Mouse (Mus musculus): ENCODE results near the gene H2-Q2.

The H2-Q2 gene

DNA sequence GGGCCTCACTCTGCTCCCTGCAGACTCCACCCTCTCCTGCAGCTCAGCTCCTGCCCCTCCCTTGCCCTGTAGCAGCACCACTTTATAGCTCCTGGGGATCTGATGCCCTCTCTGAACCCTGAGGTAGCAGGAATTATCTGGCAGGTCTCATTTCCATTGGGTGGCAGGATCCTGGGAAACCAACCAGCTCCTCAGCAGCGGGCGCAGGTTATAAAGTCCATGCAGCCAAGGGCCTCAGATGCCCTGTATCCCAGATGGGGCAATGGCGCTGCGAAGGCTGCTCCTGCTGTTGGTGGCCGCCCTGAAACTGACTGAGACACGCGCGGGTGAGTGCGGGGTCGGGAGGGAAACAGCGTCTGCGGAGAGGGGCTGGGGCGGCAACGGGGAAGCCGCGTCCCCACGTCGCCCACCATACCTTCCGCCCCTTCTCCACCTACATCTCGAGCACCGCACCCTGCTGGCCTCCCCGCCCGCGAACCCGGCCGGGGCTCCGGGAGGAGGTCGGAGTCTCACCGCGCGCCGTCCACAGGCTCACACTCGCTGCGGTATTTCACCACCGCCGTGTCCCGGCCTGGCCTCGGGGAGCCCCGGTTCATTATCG lies at the start of gene H2-Q2:
TSS of gene H2-Q2 (plus strand) at position 172 of the 601 bp plus-strand sequence.
- 1% methylated on average over 40 of the region's 40 CpGs for WGBS

DNA sequence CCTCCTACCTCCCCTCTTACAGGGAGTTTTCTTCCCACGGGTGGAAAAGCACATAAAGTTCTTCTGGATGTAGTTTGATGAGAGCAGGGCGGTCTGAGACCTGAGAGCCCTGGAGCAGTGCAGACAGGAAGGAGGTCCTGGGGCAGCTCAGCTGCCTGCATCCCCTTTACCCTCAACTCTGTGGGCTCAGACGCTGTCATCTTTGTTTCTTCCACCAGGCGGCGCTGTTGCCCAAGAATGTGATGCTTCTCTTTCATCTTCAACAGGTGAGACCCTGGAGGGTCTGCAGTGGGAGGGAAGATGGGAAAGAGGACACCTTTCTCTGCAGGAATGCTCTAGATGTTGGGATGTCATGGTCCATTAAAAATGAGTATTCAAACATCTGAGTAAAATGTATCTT lies 46.2 kb upstream of the H2-Q2 start:
- 5% methylated on average over 5 of the region's 5 CpGs for WGBS

DNA sequence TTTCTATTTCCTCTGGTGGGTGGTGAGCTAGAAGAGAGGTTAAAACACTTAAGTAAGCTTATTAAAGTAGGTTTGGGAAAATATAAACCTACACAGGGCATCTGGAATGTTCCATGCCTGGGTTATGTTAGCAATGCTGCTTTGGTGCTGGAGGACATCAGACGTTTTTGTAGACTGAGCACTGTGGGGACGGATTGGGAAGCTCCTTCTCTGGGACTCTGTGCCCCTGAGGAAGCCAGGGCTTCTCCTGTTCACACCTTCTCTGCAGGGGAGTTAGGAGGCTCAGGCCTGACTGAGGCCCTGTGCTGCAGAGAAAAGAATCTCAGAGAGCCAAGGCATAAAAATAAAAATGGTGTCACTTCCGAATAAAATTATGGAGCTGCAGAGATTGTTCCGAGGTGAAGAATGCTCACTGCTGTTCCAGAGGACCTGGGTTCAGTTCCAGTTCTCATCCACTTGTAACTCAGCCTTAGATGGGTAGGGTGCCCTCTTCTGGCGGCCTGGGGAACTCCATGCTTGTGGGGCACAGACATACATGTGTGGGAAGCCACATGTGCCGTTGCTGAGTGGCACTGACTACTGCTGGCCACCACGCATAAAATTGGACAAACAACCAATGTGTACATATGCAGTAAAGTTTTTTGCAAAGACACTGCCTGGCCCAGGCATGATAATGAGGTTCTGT lies 41.6 kb upstream of the H2-Q2 start:
- WGBS: 83% methylated on average over 7 of the region's 7 CpGs

DNA sequence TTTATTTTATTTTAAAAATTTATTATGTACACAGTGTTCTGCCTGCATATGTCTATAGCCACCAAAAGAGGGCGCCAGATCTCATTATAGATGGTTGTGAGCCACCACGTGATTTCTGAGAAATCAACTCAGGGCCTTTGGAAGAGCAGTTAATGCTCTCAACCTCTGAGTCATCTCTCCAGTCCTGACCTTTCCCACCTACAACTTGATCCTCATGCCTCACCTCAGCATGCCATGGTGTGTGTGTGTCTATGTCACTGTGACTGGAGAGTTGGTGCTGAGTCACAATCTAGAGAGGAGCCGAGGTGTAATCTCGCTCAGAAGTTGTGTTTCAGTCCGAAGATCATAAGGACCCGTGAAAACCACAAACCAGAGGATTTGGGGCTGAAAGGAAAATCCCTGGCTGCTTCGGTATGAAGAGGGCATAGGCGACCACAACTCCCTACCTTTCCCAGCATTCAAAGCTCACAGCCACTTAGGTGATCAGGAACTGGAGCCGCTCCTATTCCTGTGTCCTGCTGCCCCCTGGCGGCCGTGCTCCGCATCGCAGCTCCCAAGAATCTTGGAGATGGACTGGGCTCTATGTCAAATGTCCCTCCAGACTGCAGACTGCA lies 40.3 kb upstream of the H2-Q2 start:
- WGBS: 24% methylated on average over 13 of the region's 13 CpGs

DNA sequence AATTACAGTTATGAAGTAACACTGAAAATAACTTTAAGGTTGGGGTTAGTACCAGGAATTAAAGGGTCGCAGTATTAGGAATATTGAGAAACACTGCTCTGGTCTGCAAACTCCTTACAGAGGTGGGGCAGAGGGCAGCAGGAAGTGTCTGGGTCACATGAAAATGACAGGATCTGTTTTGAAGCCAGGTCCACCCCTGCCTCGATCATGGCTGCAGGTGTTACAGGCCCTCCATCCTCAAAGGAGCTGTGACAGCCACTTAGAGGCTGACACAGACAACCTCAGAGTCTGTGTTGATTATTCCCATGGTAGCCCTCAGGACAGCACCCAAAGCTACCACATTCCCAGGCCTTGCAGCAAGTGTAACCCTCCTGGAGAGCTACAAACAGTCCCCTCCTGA lies 38.8 kb upstream of the H2-Q2 start:
- whole genome bisulfite sequencing: 82% methylated on average over 2 of the region's 2 CpGs

DNA sequence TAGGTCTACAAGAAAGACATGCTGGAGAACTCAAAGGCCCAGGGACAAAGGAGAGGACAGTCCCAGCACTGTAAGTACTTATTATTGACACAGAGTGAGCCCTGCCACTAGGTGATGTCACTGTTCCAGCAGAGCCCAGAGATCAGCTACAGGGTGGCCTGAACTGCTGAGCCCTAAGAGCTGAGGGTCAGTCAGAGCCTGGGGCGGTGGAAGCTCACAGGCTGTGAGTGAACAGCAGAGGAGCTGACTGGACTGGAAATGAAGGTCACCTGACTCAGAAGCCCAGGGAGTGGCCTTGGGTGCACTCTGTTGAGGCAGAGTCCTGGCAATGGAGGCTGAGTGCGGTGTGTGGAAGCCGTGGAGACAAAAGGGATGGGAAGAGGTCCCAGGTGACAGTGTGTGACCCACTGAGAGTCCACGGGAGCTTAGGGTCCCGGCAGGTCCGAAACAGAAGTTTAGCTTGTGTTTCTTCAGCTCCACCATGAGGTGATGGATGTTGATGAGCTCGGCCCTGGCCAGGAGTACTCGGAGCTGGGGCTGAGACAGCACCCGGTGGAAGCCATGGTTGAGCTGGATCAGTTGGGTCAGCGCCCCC lies 38.2 kb upstream of the H2-Q2 start:
- WGBS: 88% methylated on average over 10 of the region's 10 CpGs

DNA sequence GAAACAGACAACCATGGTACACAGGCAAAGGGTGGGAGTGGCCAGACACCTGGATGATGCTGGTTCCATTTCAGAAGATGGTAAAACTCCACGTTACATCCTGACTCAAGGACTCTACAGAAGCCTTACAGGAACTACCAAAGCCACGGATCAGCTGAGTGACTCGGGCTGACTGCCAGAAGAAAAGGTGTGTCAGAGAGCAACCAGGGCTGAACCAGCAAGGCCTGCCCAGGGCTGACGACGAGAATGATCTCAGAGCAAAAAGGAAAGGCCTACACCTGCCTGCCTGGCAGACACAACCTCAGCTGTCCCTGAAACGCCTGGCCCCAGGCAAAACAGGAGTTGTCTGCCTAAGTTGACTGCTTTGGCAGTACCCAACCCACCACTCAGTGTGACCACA lies 37.6 kb upstream of the H2-Q2 start:
- WGBS: 74% methylated on average over 6 of the region's 6 CpGs

DNA sequence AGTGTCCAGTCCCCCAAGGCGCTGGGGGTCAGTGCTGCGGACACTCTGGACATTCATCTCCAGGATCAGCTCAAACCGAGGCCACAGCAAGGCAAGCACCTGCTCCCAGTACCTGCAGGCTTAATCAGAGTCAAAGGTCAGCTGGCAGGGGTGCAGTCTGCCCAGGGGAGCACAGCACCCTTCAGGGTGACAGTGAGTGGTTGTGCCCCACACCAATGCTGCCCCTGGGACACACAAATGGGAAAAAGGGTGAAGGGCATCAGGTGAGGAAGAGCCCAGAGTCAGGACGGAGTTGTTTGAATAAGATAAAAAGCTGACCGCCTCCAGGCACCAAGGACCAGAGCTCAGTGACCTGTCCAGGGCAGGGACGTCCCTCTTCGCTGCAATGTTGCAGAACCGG lies 37.1 kb upstream of the H2-Q2 start:
- WGBS: 86% methylated on average over 8 of the region's 8 CpGs

DNA sequence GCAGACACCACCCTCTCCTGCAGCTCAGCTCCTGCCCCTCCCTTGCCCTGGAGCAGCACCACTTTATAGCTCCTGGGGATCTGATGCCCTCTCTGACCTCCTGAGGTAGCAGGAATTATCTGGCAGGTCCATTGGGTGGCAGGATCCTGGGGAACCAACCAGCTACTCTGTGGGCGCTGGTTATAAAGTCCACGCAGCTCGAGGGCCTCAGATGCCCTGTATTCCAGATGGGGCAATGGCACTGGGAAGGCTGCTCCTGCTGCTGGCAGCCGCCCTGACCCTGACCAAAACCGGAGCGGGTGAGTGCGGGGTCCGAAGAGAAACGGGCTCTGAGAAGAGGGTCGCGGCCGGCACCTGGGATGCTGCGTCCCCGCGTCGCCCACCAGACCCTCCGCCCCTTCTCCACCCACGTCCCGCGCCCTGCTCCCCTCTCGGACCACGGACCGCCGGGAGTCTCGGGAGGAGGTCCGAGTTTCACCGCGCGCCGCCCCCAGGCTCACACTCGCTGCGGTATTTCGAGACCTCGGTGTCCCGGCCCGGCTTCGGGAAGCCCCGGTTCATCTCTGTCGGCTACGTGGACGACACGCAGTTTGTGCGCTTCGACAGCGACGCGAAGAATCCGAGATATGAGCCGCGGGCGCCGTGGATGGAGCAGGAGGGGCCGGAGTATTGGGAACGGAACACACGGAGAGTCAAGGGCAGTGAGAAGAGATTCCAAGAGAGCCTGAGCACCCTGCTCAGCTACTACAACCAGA lies 21.5 kb upstream of the H2-Q2 start, which contains the start of gene H2-Q1:
TSS of gene H2-Q1 (plus strand) at position 79 of the 755 bp plus-strand sequence.
- 3% methylated on average over 55 of the region's 55 CpGs for WGBS

DNA sequence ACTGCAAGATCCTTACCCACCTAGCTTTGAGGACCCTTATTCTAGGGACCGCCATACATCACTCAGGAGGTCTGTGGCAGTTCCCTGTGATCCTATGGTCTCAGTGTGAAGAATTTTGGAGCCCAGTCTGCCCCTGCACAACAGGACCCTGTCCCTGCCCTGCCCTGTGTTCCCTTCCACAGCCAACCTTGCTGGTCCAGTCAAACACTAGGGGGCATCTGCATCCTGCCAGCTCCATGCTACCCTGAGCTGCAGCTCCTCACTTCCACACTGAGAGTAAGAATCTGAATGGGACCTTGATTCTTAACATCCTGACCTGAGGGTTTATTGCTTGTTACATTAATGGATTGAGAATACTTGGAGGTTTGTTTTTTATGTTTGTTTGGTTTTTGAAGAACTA lies 16.9 kb upstream of the H2-Q2 start:
- WGBS: 68% methylated on average over 1 of the region's 1 CpGs

DNA sequence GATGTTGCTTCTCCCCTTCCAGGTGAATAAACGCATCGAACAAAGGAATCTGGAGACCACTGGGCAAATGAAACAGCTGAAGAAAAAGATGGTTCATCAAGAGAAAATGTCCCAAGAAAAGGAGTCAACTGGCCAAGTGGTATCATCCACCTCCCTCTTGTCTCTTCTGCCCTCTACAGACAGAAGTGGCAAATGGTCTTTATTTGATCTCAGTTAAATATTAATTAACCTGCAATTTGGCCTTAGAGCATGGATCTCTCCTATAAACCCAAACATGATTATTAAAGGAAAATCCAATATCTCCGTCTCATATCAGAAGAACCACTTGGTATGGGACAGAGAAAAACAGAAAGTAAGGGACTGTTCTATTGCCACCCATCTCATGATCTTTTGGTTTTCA lies 12.3 kb upstream of the H2-Q2 start:
- 59% methylated on average over 3 of the region's 3 CpGs for WGBS

DNA sequence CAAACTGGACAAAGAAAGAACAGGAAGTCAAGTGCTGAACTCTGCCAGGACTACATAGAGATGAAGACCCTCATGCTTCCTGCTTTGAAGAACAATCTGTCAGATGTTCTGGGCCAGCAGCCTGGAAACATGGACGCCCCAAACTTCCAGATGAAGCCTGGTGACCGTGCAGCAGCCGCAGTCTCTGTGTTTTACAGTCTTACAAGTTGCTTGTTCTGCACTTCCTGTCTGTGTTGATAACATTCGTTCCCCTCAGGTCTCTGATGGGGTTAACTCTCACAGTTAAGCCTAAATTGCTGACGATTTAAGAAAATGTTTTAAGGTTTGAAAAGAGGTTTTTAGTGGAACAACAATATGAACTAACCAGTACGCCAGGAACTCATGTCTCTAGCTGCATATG lies 10.5 kb upstream of the H2-Q2 start:
- 72% methylated on average over 6 of the region's 6 CpGs for WGBS

DNA sequence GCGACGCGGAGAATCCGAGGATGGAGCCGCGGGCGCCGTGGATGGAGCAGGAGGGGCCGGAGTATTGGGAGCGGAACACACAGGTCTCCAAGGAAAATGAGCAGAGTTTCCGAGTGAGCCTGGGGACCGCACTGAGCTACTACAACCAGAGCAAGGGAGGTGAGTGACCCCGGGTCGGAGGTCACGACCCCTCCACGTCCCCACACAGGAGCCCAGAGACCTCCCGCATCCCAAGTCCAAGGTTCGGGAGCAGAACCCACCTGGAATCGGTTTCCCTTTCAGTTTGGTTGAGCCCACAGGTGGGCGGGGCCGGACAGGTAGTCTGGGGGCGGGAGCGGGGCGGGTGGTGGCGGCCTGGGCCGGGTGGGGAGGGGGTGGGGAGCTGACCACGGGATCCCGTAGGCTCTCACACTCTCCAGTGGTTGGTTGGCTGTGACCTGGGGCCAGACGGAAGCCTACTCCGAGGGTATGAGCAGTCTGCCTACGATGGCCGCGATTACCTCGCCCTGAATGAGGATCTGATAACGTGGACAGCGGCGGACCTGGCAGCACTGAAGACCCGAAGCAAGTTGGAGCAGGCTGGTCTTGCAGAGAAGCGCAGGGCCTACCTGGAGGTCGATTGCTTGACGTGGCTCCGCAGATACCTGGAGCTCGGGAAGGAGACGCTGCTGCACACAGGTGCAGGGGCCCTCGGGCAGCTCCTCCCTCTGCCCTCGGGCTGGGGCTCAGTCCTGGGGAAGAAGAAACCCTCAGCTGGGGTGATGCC lies 852 bp downstream of the H2-Q2 start:
- 8% methylated on average over 46 of the region's 46 CpGs for WGBS

DNA sequence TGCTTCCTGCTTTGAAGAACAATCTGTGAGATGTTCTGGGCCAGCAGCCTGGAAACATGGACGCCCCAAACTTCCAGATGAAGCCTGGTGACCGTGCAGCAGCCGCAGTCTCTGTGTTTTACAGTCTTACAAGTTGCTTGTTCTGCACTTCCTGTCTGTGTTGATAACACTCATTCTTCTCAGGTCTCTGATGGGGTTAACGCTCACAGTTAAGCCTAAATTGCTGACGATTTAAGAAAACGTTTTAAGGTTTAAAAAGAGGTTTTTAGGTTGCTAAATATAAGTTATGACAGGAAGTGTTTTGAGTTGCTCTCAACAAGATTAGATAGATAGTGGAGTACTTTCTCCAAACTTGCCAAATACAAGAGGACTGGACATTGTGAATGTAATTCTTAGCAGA lies 11.2 kb downstream of the H2-Q2 start:
- WGBS: 62% methylated on average over 6 of the region's 6 CpGs

DNA sequence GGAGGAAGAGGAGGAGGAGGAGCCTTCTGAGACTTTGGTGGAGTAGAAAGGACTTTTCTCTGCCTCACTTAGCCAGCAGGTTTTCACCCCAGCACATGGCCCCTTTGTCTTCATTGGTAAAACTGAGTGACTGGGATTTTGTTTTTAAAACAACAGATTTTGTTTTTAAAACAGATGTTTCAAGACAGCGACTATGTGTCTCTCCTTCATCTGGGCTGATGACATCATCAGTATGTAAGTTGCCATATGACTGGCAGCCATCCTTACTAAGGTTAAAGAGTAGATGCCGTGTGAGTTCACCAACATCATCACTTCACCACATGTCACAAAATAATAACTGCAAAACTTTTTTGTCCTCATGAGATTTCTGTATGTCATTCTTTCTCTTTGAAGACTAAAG lies 12.0 kb downstream of the H2-Q2 start:
- 78% methylated on average over 2 of the region's 2 CpGs for WGBS

DNA sequence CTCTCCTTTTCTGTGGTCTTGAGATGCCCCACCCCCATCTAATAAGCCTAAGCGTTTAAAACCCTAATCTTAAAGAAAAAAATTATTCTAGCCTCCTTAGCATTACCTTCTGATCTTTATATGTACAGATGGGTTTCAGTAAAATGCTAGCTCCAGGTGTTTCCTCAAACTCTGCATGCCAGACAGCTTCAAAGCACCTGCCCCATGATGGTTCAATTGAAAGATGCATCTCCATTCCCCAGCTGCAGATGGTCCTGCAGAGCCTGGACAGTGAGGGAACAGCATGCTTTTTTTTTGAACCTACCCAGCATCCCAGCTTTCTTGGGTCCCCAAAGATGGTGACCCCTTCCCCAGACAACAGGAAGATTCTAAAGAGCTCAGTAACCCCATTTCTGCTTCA lies 15.0 kb downstream of the H2-Q2 start:
- WGBS: 41% methylated on average over 1 of the region's 1 CpGs

DNA sequence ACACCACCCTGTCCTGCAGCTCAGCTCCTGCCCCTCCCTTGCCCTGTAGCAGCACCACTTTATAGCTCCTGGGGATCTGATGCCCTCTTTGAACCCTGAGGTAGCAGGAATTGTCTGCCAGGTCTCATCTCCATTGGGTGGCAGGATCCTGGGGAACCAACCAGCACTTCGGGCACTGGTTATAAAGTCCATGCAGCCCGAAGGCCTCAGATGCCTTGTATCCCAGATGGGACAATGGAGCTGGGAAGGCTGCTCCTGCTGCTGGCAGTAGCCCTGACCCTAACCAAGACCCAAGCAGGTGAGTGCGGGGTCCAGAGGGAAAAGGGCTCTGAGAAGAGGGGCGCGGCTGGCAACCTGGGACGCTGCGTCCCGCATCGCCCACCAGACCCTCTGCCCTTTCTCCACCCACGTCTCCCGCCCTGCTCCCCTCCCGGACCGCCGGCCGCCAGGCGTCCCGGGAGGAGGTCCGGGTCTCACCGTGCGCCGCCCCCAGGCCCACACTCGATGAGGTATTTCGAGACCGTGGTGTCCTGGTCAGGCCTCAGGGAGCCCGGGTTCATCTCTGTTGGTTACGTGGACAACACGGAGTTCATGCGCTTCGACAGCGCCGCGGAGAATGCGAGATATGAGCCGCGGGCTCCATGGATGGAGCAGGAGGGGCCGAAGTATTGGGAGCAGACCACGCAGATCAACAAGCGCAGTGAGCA lies 16.9 kb downstream of the H2-Q2 start:
- 7% methylated on average over 38 of the region's 38 CpGs for WGBS

DNA sequence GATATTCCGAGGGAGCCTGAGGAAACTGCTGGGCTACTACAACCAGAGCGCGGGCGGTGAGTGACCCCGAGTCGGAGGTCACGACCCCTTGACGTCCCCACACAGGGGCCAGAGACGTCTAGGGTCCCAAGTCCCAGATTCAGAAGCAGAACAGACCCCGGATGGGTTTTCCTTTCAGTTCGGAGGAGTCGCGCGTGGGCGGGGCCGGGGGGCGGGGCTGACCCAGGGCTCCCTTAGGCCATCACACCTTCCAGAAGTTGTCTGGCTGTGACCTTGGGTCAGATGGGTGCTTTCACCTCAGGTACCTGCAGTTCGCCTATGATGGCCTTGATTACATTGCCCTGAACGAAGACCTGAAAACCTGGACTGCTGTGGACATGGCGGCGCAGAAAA lies 17.4 kb downstream of the H2-Q2 start:
- 23% methylated on average over 21 of the region's 21 CpGs for WGBS

DNA sequence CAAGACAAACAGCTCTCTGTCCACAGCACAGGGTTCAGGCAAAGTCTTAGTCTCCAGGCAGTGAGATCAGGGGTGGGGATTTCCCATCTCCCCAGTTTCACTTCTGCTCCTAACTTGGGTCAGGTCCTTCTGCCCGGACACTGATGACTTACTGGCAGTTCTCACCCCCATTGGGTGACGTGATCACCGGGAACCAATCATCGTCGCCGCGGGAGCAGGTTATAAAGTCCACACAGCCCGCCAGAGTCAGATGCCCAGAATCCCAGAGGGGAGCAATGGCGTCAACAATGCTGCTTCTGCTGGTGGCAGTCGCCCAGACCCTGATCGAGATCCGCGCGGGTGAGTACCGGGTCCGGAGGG lies 37.3 kb downstream of the H2-Q2 start, which contains the start of gene H2-Q4:
TSS of gene H2-Q4 (plus strand) at position 249 of the 360 bp plus-strand sequence.
- 4% methylated on average over 16 of the region's 16 CpGs for WGBS

DNA sequence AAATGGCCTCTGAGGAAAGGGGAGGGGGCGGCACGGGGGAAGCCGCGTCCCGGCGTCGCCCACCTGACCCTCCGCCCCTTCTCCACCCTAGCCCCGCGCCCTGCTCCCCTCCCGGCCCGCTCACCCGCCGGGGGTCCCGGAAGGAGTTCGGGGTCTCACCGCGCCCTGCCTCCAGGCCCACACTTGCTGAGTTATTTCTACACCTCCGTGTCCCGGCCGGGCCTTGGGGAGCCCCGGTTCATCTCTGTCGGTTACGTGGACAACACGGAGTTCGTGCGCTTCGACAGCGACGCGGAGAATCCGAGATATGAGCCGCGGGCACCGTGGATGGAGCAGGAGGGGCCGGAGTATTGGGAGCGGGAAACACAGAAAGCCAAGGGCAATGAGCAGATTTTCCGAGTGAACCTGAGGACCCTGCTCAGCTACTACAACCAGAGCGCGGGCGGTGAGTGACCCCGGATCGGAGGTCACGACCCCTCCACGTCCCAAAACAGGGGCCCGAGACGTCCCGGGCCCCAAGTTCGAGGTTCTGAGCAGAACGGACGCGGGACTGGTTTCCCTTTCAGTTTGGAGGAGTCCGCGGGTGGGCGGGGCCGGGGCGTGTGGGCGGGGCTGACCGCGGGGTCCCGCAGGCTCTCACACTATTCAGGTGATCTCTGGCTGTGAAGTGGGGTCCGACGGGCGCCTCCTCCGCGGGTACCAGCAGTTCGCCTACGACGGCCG lies 37.8 kb downstream of the H2-Q2 start:
- WGBS: 1% methylated on average over 65 of the region's 70 CpGs
